8 mouse cellular contexts compared by ENCODE assay signal in the genomic region with DNA sequence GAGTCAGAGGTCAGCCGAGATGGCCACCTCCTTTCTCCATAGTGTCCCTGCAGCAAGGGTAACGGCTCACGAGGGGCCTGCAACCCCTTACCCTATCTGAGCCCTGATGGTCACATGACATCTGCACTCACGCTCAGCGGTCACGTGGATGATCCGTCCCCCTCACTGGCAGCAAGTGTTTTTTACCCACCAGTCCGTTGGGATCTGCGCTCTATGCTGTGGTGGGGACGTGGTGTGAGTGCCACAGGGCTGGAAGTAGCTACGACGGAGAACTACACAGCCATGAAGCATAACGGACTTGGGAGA. TPM values are rescaled to one million over a fixed set of nuclear protein-coding genes. Genes with fewer than 3 reads are reported as not detected.
DNase-seq lines count a peak whose midpoint lies in the region; ATAC-seq and TF ChIP-seq lines count a peak whose summit lies in the region.
"Had no signal": no experiment of that assay in that cellular context is flagged by ENCODE, and none has a peak within 500 bp of the region (broad histone marks: within the 10 kb centered on the region; RNA-seq: fewer than 3 reads in every experiment).

No protein-coding gene starts in this region.

- 0 out of 2 replicates have a peak, but pooled peaks cover 8% of the 10 kb centered on the region for H3K27me3 ChIP-seq in E14TG2a.4 (ENCODE audit: insufficient read depth, low read length)
- H3K27me3 ChIP-seq in liver, embryonic 11.5 days (replicated peaks; ENCODE audit: control insufficient read depth, insufficient read depth, low read length) = peaks cover 24% of the 10 kb centered on the region

- H3K27ac ChIP-seq in bone marrow macrophage, adult 2 months (ENCODE audit: insufficient read depth, low read depth, low read length) = peak overlapping the region; percentile 89
- peak overlapping the region; percentile 75 for H3K27ac ChIP-seq in liver, embryonic 11.5 days (ENCODE audit: low read depth, low read length)

- WGBS in liver, embryonic 11.5 days = 32% methylated on average over 13 of the region's 13 CpGs

- no peak for TF ChIP-seq POLR2A in bone marrow macrophage, adult 2 months (IDR thresholded peaks at IDR 0.05; ENCODE audit: borderline replicate concordance, low read depth, low read length)

- H3K4me2 ChIP-seq in liver, embryonic 11.5 days = peak overlapping the region; percentile 48

- peaks cover 99% of the 10 kb centered on the region for H3K4me1 ChIP-seq in E14TG2a.4 (replicated peaks; ENCODE audit: low read depth, low read length)
- H3K4me1 ChIP-seq in bone marrow macrophage, adult 2 months (ENCODE audit: control insufficient read depth, insufficient read depth, low read length) = peaks cover 52% of the 10 kb centered on the region
- H3K4me1 ChIP-seq in liver, embryonic 11.5 days (replicated peaks; ENCODE audit: control insufficient read depth, insufficient read depth, low read length) = peaks cover 80% of the 10 kb centered on the region

- ATAC-seq in liver, embryonic 11.5 days (replicated peaks; ENCODE audit: low FRiP score) = no peak
- ATAC-seq in activated CD4-positive, CD25-positive, alpha-beta regulatory T cell, adult 4 months = no peak

- TF ChIP-seq CTCF in E14TG2a.4 (conservative IDR thresholded peaks at IDR 0.05; ENCODE audit: low read length) = no peak
- no peak for TF ChIP-seq CTCF in bone marrow macrophage, adult 2 months (IDR thresholded peaks at IDR 0.05; ENCODE audit: low read depth, low read length)

- H3K36me3 ChIP-seq in E14TG2a.4 (ENCODE audit: insufficient read depth, low read length) = peaks cover 55% of the 10 kb centered on the region
- H3K36me3 ChIP-seq in liver, embryonic 11.5 days (ENCODE audit: control insufficient read depth, insufficient read depth, low read length) = no peaks in the 10 kb centered on the region; the same call in 1 of the 2 replicates

- H3K9ac ChIP-seq in liver, embryonic 11.5 days (ENCODE audit: low read depth, low read length) = 0 out of 2 replicates have a peak overlapping the region, but pooled peaks have one; percentile 14

- peak; percentile 45 for DNase-seq in kidney, adult 18-20 months
- no peak for DNase-seq in kidney, adult 9 months
- DNase-seq in liver, embryonic 11.5 days (ENCODE audit: low spot score) = no peak
- no peak for DNase-seq in thymus, postnatal 4 days

- peak overlapping the region; percentile 66 for H3K4me3 ChIP-seq in E14TG2a.4 (replicated peaks; ENCODE audit: low read length)
- H3K4me3 ChIP-seq in bone marrow macrophage, adult 2 months (ENCODE audit: insufficient read depth, low read length) = no peak overlapping the region
- peak overlapping the region; percentile 21; the same call in 1 of the 2 replicates for H3K4me3 ChIP-seq in liver, embryonic 11.5 days (ENCODE audit: low read depth, low read length)
- H3K4me3 ChIP-seq: erythroblast, embryonic 14.5 days had no signal

- H3K9me3 ChIP-seq in E14TG2a.4 (ENCODE audit: low read length) = no peaks in the 10 kb centered on the region
- no peaks in the 10 kb centered on the region for H3K9me3 ChIP-seq in liver, embryonic 11.5 days (ENCODE audit: control insufficient read depth, low read length)

RNA-seq across cellular contexts. Expression of gene Smim24, which starts 15.5 kb away (rescaled TPM):
- polyA plus RNA-seq in bone marrow macrophage, adult 2 months (2012; ENCODE audit: insufficient read depth, insufficient read length, missing spikeins) = 41.9 and 45.5 TPM in 2 replicates
- 3.8 and 4.5 TPM in 2 replicates for polyA plus RNA-seq in liver, embryonic 11.5 days (2014; fragmentation: Nextera tagmentation; extraction: Ambion mirVana)
- 10 to 100 TPM in 1 of 2 experiments, 1 to 10 TPM in 1; 7.3 to 13.3 TPM for polyA plus RNA-seq in activated CD4-positive, CD25-positive, alpha-beta regulatory T cell, adult 4 months (2017; shearing (Covaris generic))
- polyA plus RNA-seq: erythroblast, embryonic 14.5 days had no signal

RNA-seq across cellular contexts. Expression of gene Gm48552, which starts 19.6 kb away (rescaled TPM):
- not detected in 2 replicates for polyA plus RNA-seq in bone marrow macrophage, adult 2 months (2012; ENCODE audit: insufficient read depth, insufficient read length, missing spikeins)
- polyA plus RNA-seq in liver, embryonic 11.5 days (2014; fragmentation: Nextera tagmentation; extraction: Ambion mirVana) = 0.62 and 0.67 TPM in 2 replicates
- 1 to 10 TPM in 1 of 2 experiments, not detected in 1; 1.4 TPM for polyA plus RNA-seq in activated CD4-positive, CD25-positive, alpha-beta regulatory T cell, adult 4 months (2017; shearing (Covaris generic))

RNA-seq across cellular contexts. Expression of gene Gm48551, which starts 24.1 kb away (rescaled TPM):
- polyA plus RNA-seq in bone marrow macrophage, adult 2 months (2012; ENCODE audit: insufficient read depth, insufficient read length, missing spikeins) = 0.75 and 2.2 TPM in 2 replicates
- polyA plus RNA-seq in liver, embryonic 11.5 days (2014; fragmentation: Nextera tagmentation; extraction: Ambion mirVana) = 1.3 and 1.9 TPM in 2 replicates
- polyA plus RNA-seq in activated CD4-positive, CD25-positive, alpha-beta regulatory T cell, adult 4 months (2017; shearing (Covaris generic)) = 1 to 10 TPM; 1.1 to 1.2 TPM

RNA-seq across cellular contexts. Expression of gene Dohh, which starts 24.1 kb away (rescaled TPM):
- polyA plus RNA-seq in bone marrow macrophage, adult 2 months (2012; ENCODE audit: insufficient read depth, insufficient read length, missing spikeins) = 23.1 and 29.5 TPM in 2 replicates
- polyA plus RNA-seq in liver, embryonic 11.5 days (2014; fragmentation: Nextera tagmentation; extraction: Ambion mirVana) = 97.4 and 99.3 TPM in 2 replicates
- polyA plus RNA-seq in activated CD4-positive, CD25-positive, alpha-beta regulatory T cell, adult 4 months (2017; shearing (Covaris generic)) = 10 to 100 TPM; 12.7 to 13.7 TPM

RNA-seq across cellular contexts. Expression of gene Fzr1, which starts 30.1 kb away (rescaled TPM):
- polyA plus RNA-seq in bone marrow macrophage, adult 2 months (2012; ENCODE audit: insufficient read depth, insufficient read length, missing spikeins) = 32.6 and 35.0 TPM in 2 replicates
- polyA plus RNA-seq in liver, embryonic 11.5 days (2014; fragmentation: Nextera tagmentation; extraction: Ambion mirVana) = 74.0 and 75.9 TPM in 2 replicates
- 10 to 100 TPM; 19.3 to 20.1 TPM for polyA plus RNA-seq in activated CD4-positive, CD25-positive, alpha-beta regulatory T cell, adult 4 months (2017; shearing (Covaris generic))
